Mouse (Mus musculus): ENCODE measurements at regions not wholly inside any gene's neighbourhood (a gene's known extent, or its start where the extent isn't known, plus 50 kb on each side); places are given as distances from the start of the nearest gene placed in this dataset.

- no peak for DNase-seq
These were observed 89.2 kb downstream of the Tmem170b start for GRCm38 (mm10) chr13:41694749-41695419.

GRCm38 (mm10) chr13:41696767-41697445 lies 91.2 kb downstream of the Tmem170b start:
- DNase-seq = no peak

- no peak for DNase-seq
These were observed 95.6 kb downstream of the Tmem170b start for GRCm38 (mm10) chr13:41701345-41701744.

GRCm38 (mm10) chr13:41701829-41702231 lies 96.1 kb downstream of the Tmem170b start:
- DNase-seq = no peak

- no peak for DNase-seq
These were observed 97.5 kb downstream of the Tmem170b start for GRCm38 (mm10) chr13:41703196-41703595.

- no peak for DNase-seq
These were observed 97.9 kb downstream of the Tmem170b start for GRCm38 (mm10) chr13:41703618-41704017.

- DNase-seq = no peak
These were observed 99.1 kb downstream of the Tmem170b start for GRCm38 (mm10) chr13:41704806-41705205.

GRCm38 (mm10) chr13:41705636-41706035 lies 99.9 kb downstream of the Tmem170b start:
- DNase-seq = no peak

- DNase-seq = no peak
These were observed 102.1 kb downstream of the Tmem170b start for GRCm38 (mm10) chr13:41707811-41708210.

GRCm38 (mm10) chr13:41709071-41709470 lies 103.4 kb downstream of the Tmem170b start:
- no peak for DNase-seq

- DNase-seq = peak; percentile 77 to 80
These were observed 103.9 kb downstream of the Tmem170b start for GRCm38 (mm10) chr13:41709475-41710227.

- DNase-seq = no peak
These were observed 106.9 kb downstream of the Tmem170b start for GRCm38 (mm10) chr13:41712616-41713015.
